Mouse (Mus musculus): ENCODE data around the gene Dctpp1. TPM values are rescaled to one million over a fixed set of nuclear protein-coding genes. Genes with fewer than 3 reads are reported as not detected.
A peak's percentile ranks its signal among the peaks of the same experiment; 100 is the strongest.

The Dctpp1 gene
- polyA plus RNA-seq, 1 experiment from 2014 or later, result 138 TPM

DNA sequence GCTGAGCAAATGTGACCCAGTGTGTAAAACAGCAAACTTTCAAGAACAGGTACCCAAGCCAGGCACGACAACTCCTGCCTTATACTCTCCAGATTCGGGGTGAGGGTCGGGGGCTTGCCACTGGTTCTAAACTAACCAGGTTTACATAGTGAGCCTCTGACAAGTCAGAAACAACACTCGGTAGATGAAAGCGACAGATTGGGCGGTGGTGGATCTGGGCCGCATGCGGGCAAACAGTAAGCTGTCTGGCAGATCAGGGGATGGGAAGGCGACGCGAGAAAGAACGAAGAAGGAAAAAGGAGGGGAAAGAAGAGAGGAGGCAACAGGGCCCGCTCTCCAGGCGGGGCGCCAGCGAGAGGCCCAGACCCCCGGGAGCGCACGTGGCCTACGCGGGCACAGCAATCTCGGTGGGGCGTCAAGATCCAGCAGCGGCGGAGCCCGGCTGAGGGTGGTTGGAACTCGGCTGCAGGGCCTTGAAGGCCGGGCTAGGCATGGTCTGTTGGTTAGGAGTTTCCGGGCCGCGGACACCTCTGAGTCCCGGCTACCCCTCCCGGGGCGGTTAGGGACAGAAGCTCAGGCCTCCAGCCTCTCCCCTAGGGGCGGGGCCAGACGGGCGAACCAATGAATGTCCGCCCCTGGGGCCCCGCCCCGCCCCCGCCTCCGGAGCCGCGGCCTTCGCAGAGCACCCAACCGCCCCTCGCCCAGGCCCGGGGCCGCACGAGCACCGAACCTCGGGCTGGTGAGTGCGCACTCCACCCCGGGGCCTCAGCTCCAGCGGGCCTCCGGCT lies 16.4 kb downstream of the Dctpp1 start, which contains the start of gene Zfp771:
TSS of gene Zfp771 (plus strand) at position 405 of the 788 bp plus-strand sequence.
- peak within 1 kb of the TSS; percentile 90 for H3K4me3 ChIP-seq (ENCODE audit: low read depth, low read length)
- WGBS, result under 1% methylated on average over 48 of the region's 56 CpGs
- 0 out of 2 replicates have a peak, but pooled peaks cover 3% of the 10 kb centered on the region for H3K36me3 ChIP-seq (ENCODE audit: control insufficient read depth, insufficient read depth, low read length)
- peak; percentile 95 for ATAC-seq (ENCODE audit: low read depth)
- peak within 1 kb of the TSS; percentile 76 for H3K4me2 ChIP-seq (ENCODE audit: low read depth, low read length)
- no peaks in the 10 kb centered on the region for H3K9me3 ChIP-seq (ENCODE audit: control insufficient read depth, low read length)
- no peaks in the 10 kb centered on the region for H3K27me3 ChIP-seq (ENCODE audit: control insufficient read depth, insufficient read depth, low read length)
- peaks cover 24% of the 10 kb centered on the region for H3K4me1 ChIP-seq (ENCODE audit: control insufficient read depth, insufficient read depth, low read length)
- H3K27ac ChIP-seq (ENCODE audit: low read depth, low read length), result peak within 1 kb of the TSS; percentile 82
- H3K9ac ChIP-seq (replicated peaks; ENCODE audit: low read depth, low read length), result peak within 1 kb of the TSS; percentile 88

DNA sequence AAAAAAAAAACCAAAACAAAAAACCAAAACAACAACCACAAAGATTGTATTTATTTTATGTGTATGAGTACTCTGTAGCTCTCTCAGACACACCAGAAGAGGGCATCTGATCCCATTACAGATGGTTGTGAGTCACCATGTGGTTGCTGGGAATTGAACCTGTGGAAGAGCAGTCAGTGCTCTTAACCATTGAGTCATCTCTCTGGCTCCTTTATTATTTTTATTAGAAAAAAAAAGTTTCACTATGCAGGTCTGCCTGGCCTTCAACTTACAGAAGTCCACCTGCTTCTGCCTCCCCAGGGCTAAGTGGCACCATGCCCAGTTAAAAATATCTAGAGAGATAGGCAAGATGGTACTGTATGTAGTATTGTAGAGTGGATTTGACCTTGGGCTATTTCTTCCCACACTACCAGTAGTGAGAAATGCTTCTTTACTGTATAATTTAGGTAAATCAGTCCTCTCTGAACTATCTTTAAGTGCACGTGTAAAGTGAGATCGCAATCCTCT lies 17.1 kb downstream of the Dctpp1 start:
- H3K27ac ChIP-seq (ENCODE audit: low read depth, low read length), result peak overlapping the region; percentile 82
- peak overlapping the region; percentile 76 for H3K4me2 ChIP-seq (ENCODE audit: low read depth, low read length)
- peaks cover 24% of the 10 kb centered on the region for H3K4me1 ChIP-seq (ENCODE audit: control insufficient read depth, insufficient read depth, low read length)
- H3K9me3 ChIP-seq (ENCODE audit: control insufficient read depth, low read length), result no peaks in the 10 kb centered on the region
- H3K27me3 ChIP-seq (ENCODE audit: control insufficient read depth, insufficient read depth, low read length), result no peaks in the 10 kb centered on the region
- 0 out of 2 replicates have a peak, but pooled peaks cover 4% of the 10 kb centered on the region for H3K36me3 ChIP-seq (ENCODE audit: control insufficient read depth, insufficient read depth, low read length)
- ATAC-seq (ENCODE audit: low read depth), result no peak
- 39% methylated on average over 2 of the region's 2 CpGs for WGBS
- H3K9ac ChIP-seq (replicated peaks; ENCODE audit: low read depth, low read length), result peak overlapping the region; percentile 88; the same call in 1 of the 2 replicates
- H3K4me3 ChIP-seq (ENCODE audit: low read depth, low read length), result peak overlapping the region; percentile 90

DNA sequence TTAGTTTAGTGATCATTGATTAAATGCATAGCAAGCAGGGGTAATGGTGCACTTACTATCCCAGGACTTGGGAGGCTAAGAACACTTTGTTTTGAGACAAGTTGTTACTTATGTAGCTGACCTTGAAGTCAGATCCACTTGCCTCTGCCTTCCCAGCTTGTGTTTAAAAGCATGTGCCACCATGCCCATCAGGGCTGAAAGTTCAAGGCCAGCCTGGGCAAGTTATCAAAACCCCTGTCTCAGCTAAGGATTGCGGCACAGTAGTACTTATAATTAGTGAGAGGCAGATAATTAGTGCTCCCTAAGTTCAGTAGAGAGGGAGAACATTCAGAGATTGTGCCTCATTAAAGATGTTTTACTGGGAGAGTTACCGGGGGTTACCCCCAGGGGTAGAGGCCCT lies 25.7 kb downstream of the Dctpp1 start:
- WGBS, result 90% methylated on average over 2 of the region's 2 CpGs
- H3K9me3 ChIP-seq (ENCODE audit: control insufficient read depth, low read length), result no peaks in the 10 kb centered on the region
- H3K4me2 ChIP-seq (ENCODE audit: low read depth, low read length), result 0 out of 2 replicates have a peak overlapping the region, but pooled peaks have one; percentile 0
- H3K27ac ChIP-seq (ENCODE audit: low read depth, low read length), result no peak overlapping the region
- no peak overlapping the region for H3K9ac ChIP-seq (replicated peaks; ENCODE audit: low read depth, low read length)
- H3K4me1 ChIP-seq (ENCODE audit: control insufficient read depth, insufficient read depth, low read length), result peaks cover 22% of the 10 kb centered on the region
- 0 out of 2 replicates have a peak, but pooled peaks cover 2% of the 10 kb centered on the region for H3K27me3 ChIP-seq (ENCODE audit: control insufficient read depth, insufficient read depth, low read length)
- peaks cover 23% of the 10 kb centered on the region for H3K36me3 ChIP-seq (ENCODE audit: control insufficient read depth, insufficient read depth, low read length)
- ATAC-seq (ENCODE audit: low read depth), result no peak
- no peak overlapping the region for H3K4me3 ChIP-seq (ENCODE audit: low read depth, low read length)

DNA sequence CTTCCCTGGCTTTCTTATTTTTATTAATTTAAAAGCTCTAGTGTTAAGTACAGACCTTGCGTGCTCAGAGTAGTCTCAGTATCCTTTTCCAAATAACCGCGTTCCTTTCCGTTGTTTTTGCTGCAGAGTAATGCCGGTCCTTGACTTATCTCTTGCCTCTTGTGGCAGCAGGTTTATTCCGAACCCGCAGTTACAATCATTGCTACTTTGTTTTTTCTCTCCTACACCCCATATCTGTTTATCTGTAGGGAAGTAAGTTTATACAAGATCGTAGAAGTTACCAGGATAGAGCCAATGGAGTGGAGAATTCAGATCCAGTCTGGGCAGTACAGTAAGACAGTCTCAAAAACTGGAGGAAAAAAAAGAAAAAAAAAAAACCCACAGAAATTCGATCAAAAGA lies 26.7 kb downstream of the Dctpp1 start:
- ATAC-seq (ENCODE audit: low read depth), result no peak
- Histone ChIP-seq H3K27me3 (ENCODE audit: control insufficient read depth, insufficient read depth, low read length) (0 out of 2 replicates have a peak, but pooled peaks cover 2% of the 10 kb centered on the region), H3K4me1 (ENCODE audit: control insufficient read depth, insufficient read depth, low read length) (peaks cover 22% of the 10 kb centered on the region), H3K9ac (replicated peaks; ENCODE audit: low read depth, low read length) (peak overlapping the region; percentile 96), H3K4me3 (ENCODE audit: low read depth, low read length) (peak overlapping the region; percentile 99), H3K4me2 (ENCODE audit: low read depth, low read length) (peak overlapping the region; percentile 74), H3K36me3 (ENCODE audit: control insufficient read depth, insufficient read depth, low read length) (peaks cover 21% of the 10 kb centered on the region), H3K27ac (ENCODE audit: low read depth, low read length) (peak overlapping the region; percentile 98), H3K9me3 (ENCODE audit: control insufficient read depth, low read length) (no peaks in the 10 kb centered on the region)
- 6% methylated on average over 9 of the region's 9 CpGs for WGBS

DNA sequence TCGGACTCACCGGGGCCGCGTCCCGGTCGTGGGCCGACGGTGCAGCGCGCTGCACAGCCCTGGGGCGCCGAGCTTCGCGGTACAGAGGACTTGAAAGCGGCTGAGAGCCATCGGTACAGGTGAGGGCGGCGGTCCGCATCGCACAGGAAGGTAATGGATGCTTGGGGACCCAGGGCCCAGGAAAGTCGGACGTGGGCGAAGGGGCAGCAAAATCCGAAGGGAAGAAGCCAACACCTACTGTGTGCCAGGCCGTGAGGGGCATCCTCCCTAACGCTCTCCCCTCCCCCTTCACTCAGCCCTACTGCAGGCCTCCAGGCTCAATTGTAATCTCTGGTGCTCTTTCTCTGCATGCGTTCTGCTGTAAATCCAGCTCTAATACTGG lies 27.1 kb downstream of the Dctpp1 start:
- Histone ChIP-seq H3K9me3 (ENCODE audit: control insufficient read depth, low read length) (no peaks in the 10 kb centered on the region), H3K27ac (ENCODE audit: low read depth, low read length) (peak overlapping the region; percentile 98), H3K4me3 (ENCODE audit: low read depth, low read length) (peak overlapping the region; percentile 99), H3K36me3 (ENCODE audit: control insufficient read depth, insufficient read depth, low read length) (peaks cover 20% of the 10 kb centered on the region), H3K4me2 (ENCODE audit: low read depth, low read length) (peak overlapping the region; percentile 74), H3K27me3 (ENCODE audit: control insufficient read depth, insufficient read depth, low read length) (0 out of 2 replicates have a peak, but pooled peaks cover 2% of the 10 kb centered on the region), H3K9ac (replicated peaks; ENCODE audit: low read depth, low read length) (peak overlapping the region; percentile 96), H3K4me1 (ENCODE audit: control insufficient read depth, insufficient read depth, low read length) (peaks cover 22% of the 10 kb centered on the region)
- WGBS, result under 1% methylated on average over 27 of the region's 27 CpGs
- ATAC-seq (ENCODE audit: low read depth), result peak; percentile 45

- peak within 1 kb of the TSS; percentile 99 for H3K4me3 ChIP-seq (ENCODE audit: low read depth, low read length)
- peaks cover 22% of the 10 kb centered on the region for H3K4me1 ChIP-seq (ENCODE audit: control insufficient read depth, insufficient read depth, low read length)
- no peaks in the 10 kb centered on the region for H3K9me3 ChIP-seq (ENCODE audit: control insufficient read depth, low read length)
- ATAC-seq (ENCODE audit: low read depth), result peak; percentile 92
- WGBS, result 1% methylated on average over 63 of the region's 64 CpGs
- peak within 1 kb of the TSS; percentile 74 for H3K4me2 ChIP-seq (ENCODE audit: low read depth, low read length)
- H3K36me3 ChIP-seq (ENCODE audit: control insufficient read depth, insufficient read depth, low read length), result peaks cover 17% of the 10 kb centered on the region
- H3K9ac ChIP-seq (replicated peaks; ENCODE audit: low read depth, low read length), result peak within 1 kb of the TSS; percentile 96
- H3K27me3 ChIP-seq (ENCODE audit: control insufficient read depth, insufficient read depth, low read length), result 0 out of 2 replicates have a peak, but pooled peaks cover 2% of the 10 kb centered on the region
- H3K27ac ChIP-seq (ENCODE audit: low read depth, low read length), result peak within 1 kb of the TSS; percentile 98
These were observed 27.7 kb downstream of the Dctpp1 start, which contains the start of the genes Zfp553 and Sept1 for GRCm38 (mm10) chr7:127232622-127233367. Gene Zfp553, plus strand, starts transcription at chr7:127233061. Gene Sept1, minus strand, starts transcription at chr7:127233130.

GRCm38 (mm10) chr7:127231826-127232621 lies 28.5 kb downstream of the Dctpp1 start:
- ATAC-seq (ENCODE audit: low read depth), result no peak
- H3K27ac ChIP-seq (ENCODE audit: low read depth, low read length), result peak overlapping the region; percentile 98

GRCm38 (mm10) chr7:127231376-127231775 lies 29.1 kb downstream of the Dctpp1 start:
- H3K4me3 ChIP-seq (ENCODE audit: low read depth, low read length), result peak overlapping the region; percentile 99
- H3K36me3 ChIP-seq (ENCODE audit: control insufficient read depth, insufficient read depth, low read length), result peaks cover 5% of the 10 kb centered on the region
- peak overlapping the region; percentile 74 for H3K4me2 ChIP-seq (ENCODE audit: low read depth, low read length)
- no peak for ATAC-seq (ENCODE audit: low read depth)
- H3K4me1 ChIP-seq (ENCODE audit: control insufficient read depth, insufficient read depth, low read length), result peaks cover 22% of the 10 kb centered on the region
- peak overlapping the region; percentile 21; the same call in 1 of the 2 replicates for H3K9ac ChIP-seq (replicated peaks; ENCODE audit: low read depth, low read length)
- no peak overlapping the region for H3K27ac ChIP-seq (ENCODE audit: low read depth, low read length)
- 0 out of 2 replicates have a peak, but pooled peaks cover 2% of the 10 kb centered on the region for H3K27me3 ChIP-seq (ENCODE audit: control insufficient read depth, insufficient read depth, low read length)
- no peaks in the 10 kb centered on the region for H3K9me3 ChIP-seq (ENCODE audit: control insufficient read depth, low read length)
- WGBS, result 49% methylated on average over 3 of the region's 3 CpGs

More at GRCm38 (mm10) chr7:127231826-127232621, 28.5 kb downstream of the Dctpp1 start:
- Histone ChIP-seq H3K4me3 (ENCODE audit: low read depth, low read length) (peak overlapping the region; percentile 99), H3K9me3 (ENCODE audit: control insufficient read depth, low read length) (no peaks in the 10 kb centered on the region), H3K36me3 (ENCODE audit: control insufficient read depth, insufficient read depth, low read length) (peaks cover 11% of the 10 kb centered on the region), H3K4me2 (ENCODE audit: low read depth, low read length) (peak overlapping the region; percentile 74), H3K9ac (replicated peaks; ENCODE audit: low read depth, low read length) (peak overlapping the region; percentile 96), H3K27me3 (ENCODE audit: control insufficient read depth, insufficient read depth, low read length) (0 out of 2 replicates have a peak, but pooled peaks cover 2% of the 10 kb centered on the region), H3K4me1 (ENCODE audit: control insufficient read depth, insufficient read depth, low read length) (peaks cover 22% of the 10 kb centered on the region)
- 8% methylated on average over 20 of the region's 20 CpGs for WGBS

Data from neural tube, embryonic 14.5 days (tissue).